Mouse (Mus musculus) kidney, embryonic 14.5 days (tissue): ENCODE measurements around the gene Ampd3. TPM values are rescaled to one million over a fixed set of nuclear protein-coding genes. Genes with fewer than 3 reads are reported as not detected.

Experiments used
- ATAC-seq: fragments of 200-750 bp; cut with Nextera tagmentation; 2 replicates; pipeline ENCODE4 v1.8.0; 2017; ENCODE audit warnings: moderate number of reproducible peaks, mild to moderate bottlenecking, moderate TSS enrichment, moderate library complexity; ENCODE audit not compliant: low FRiP score, low TSS enrichment
- H3K27ac ChIP-seq: fragments of 300-500 bp; sonication (generic); 2 replicates; pipeline ENCODE4 v1.5.1; 2014; ENCODE audit warnings: low read depth, mild to moderate bottlenecking, low read length, moderate library complexity, mixed read lengths
- H3K27me3 ChIP-seq: fragments of 300-500 bp; sonication (generic); 2 replicates; pipeline ENCODE4 v1.6.1; 2014; ENCODE audit warnings: mild to moderate bottlenecking, low read length; ENCODE audit not compliant: control insufficient read depth, insufficient read depth
- H3K36me3 ChIP-seq: fragments of 300-500 bp; sonication (generic); 2 replicates; pipeline ENCODE4 v1.6.1; 2014; ENCODE audit warnings: low read length, mixed read lengths; ENCODE audit not compliant: control insufficient read depth, insufficient read depth
- H3K4me1 ChIP-seq: fragments of 300-500 bp; sonication (generic); 2 replicates; pipeline ENCODE4 v1.6.1; 2014; ENCODE audit warnings: low read length, mixed read lengths; ENCODE audit not compliant: control insufficient read depth, insufficient read depth
- H3K4me2 ChIP-seq: fragments of 300-500 bp; sonication (generic); replicated peaks from 2 replicates; pipeline ENCODE4 v1.6.1; 2014; ENCODE audit warnings: low read depth, mild to moderate bottlenecking, low read length
- H3K4me3 ChIP-seq: fragments of 300-500 bp; sonication (generic); 2 replicates; pipeline ENCODE4 v1.5.1; 2014; ENCODE audit warnings: mild to moderate bottlenecking, low read length
- H3K9ac ChIP-seq: fragments of 300-500 bp; sonication (generic); 2 replicates; pipeline ENCODE4 v1.6.1; 2014; ENCODE audit warnings: low read depth, mild to moderate bottlenecking, low read length, moderate library complexity
- H3K9me3 ChIP-seq: fragments of 300-500 bp; sonication (generic); 2 replicates; pipeline ENCODE4 v1.6.1; 2016; ENCODE audit warnings: low read length; ENCODE audit not compliant: control insufficient read depth
- WGBS: fragments of 180-500 bp; shearing (Covaris S2); extraction: QIAGEN DNeasy Blood & Tissue Kit; methylation state at CpG from one replicate; pipeline ENCODE4 v1.1.7; 2014; 5-methylcytosine and 5-hydroxymethylcytosine counted together
- polyA plus RNA-seq: library from polyadenylated mRNA; unstranded; fragments of >200 nt; fragmentation: Nextera tagmentation; extraction: Ambion mirVana; gene quantifications from 2 replicates; pipeline ENCODE4 v1.2.1, GENCODE M21; 2014

Ampd3 gene
- polyA plus RNA-seq, 1 experiment from 2014 or later = 4.5 TPM

GRCm38 (mm10) chr7:110823593-110823992 is 55.6 kb downstream of the Ampd3 start:
- no peaks in the 10 kb centered on the region for H3K9me3 ChIP-seq
- no peak for ATAC-seq
- no peak overlapping the region for H3K4me3 ChIP-seq
- WGBS = 60% methylated on average over 4 of the region's 4 CpGs
- peaks cover 11% of the 10 kb centered on the region; the same call in 1 of the 2 replicates for H3K4me1 ChIP-seq
- H3K27me3 ChIP-seq = no peaks in the 10 kb centered on the region
- no peak overlapping the region for H3K27ac ChIP-seq
- H3K36me3 ChIP-seq = peaks cover 28% of the 10 kb centered on the region; the same call in 1 of the 2 replicates
- H3K9ac ChIP-seq = no peak overlapping the region
- no peak overlapping the region for H3K4me2 ChIP-seq

GRCm38 (mm10) chr7:110823995-110824953 is 56.3 kb downstream of the Ampd3 start:
- H3K9ac ChIP-seq = no peak overlapping the region
- no peak overlapping the region for H3K27ac ChIP-seq
- ATAC-seq = no peak
- peaks cover 34% of the 10 kb centered on the region; the same call in 1 of the 2 replicates for H3K36me3 ChIP-seq
- H3K9me3 ChIP-seq = no peaks in the 10 kb centered on the region
- H3K4me2 ChIP-seq = no peak overlapping the region
- H3K4me3 ChIP-seq = no peak overlapping the region
- H3K27me3 ChIP-seq = no peaks in the 10 kb centered on the region
- 79% methylated on average over 8 of the region's 8 CpGs for WGBS
- H3K4me1 ChIP-seq = peaks cover 11% of the 10 kb centered on the region; the same call in 1 of the 2 replicates

GRCm38 (mm10) chr7:110833024-110833423 is 65.0 kb downstream of the Ampd3 start:
- WGBS = 83% methylated on average over 1 of the region's 1 CpGs
- ATAC-seq = no peak
- no peak overlapping the region for H3K4me3 ChIP-seq
- no peak overlapping the region for H3K9ac ChIP-seq
- peaks cover 29% of the 10 kb centered on the region for H3K36me3 ChIP-seq
- H3K4me2 ChIP-seq = no peak overlapping the region
- no peak overlapping the region for H3K27ac ChIP-seq
- H3K4me1 ChIP-seq = no peaks in the 10 kb centered on the region
- no peaks in the 10 kb centered on the region for H3K27me3 ChIP-seq
- no peaks in the 10 kb centered on the region for H3K9me3 ChIP-seq

- H3K9ac ChIP-seq = no peak overlapping the region
- H3K4me1 ChIP-seq = no peaks in the 10 kb centered on the region
- no peak for ATAC-seq
- H3K27ac ChIP-seq = no peak overlapping the region
- H3K9me3 ChIP-seq = no peaks in the 10 kb centered on the region
- peaks cover 21% of the 10 kb centered on the region for H3K36me3 ChIP-seq
- H3K4me2 ChIP-seq = no peak overlapping the region
- H3K27me3 ChIP-seq = no peaks in the 10 kb centered on the region
- no peak overlapping the region for H3K4me3 ChIP-seq
- 100% methylated on average over 1 of the region's 1 CpGs for WGBS
These were observed 66.0 kb downstream of the Ampd3 start for GRCm38 (mm10) chr7:110834018-110834417.

- no peak overlapping the region for H3K9ac ChIP-seq
- no peaks in the 10 kb centered on the region for H3K4me1 ChIP-seq
- WGBS = 60% methylated on average over 3 of the region's 3 CpGs
- H3K27ac ChIP-seq = no peak overlapping the region
- peaks cover 17% of the 10 kb centered on the region for H3K36me3 ChIP-seq
- H3K4me2 ChIP-seq = no peak overlapping the region
- no peaks in the 10 kb centered on the region for H3K9me3 ChIP-seq
- ATAC-seq = no peak
- no peaks in the 10 kb centered on the region for H3K27me3 ChIP-seq
- H3K4me3 ChIP-seq = no peak overlapping the region
These were observed 66.5 kb downstream of the Ampd3 start for GRCm38 (mm10) chr7:110834522-110834921.

GRCm38 (mm10) chr7:110840332-110840731 is 72.3 kb downstream of the Ampd3 start:
- Histone ChIP-seq H3K4me1 (peaks cover 6% of the 10 kb centered on the region; the same call in 1 of the 2 replicates), H3K9me3 (no peaks in the 10 kb centered on the region), H3K4me3 (no peak overlapping the region), H3K27ac (no peak overlapping the region), H3K36me3 (peaks cover 4% of the 10 kb centered on the region; the same call in 1 of the 2 replicates), H3K9ac (no peak overlapping the region), H3K27me3 (no peaks in the 10 kb centered on the region), H3K4me2 (no peak overlapping the region)
- no peak for ATAC-seq
- WGBS = 74% methylated on average over 4 of the region's 4 CpGs

- H3K9me3 ChIP-seq = peaks cover 2% of the 10 kb centered on the region; the same call in 1 of the 2 replicates
- WGBS = under 1% methylated on average over 41 of the region's 42 CpGs
- H3K9ac ChIP-seq = peak within 1 kb of the TSS; percentile 74
- peaks cover 6% of the 10 kb centered on the region; the same call in 1 of the 2 replicates for H3K4me1 ChIP-seq
- peak within 1 kb of the TSS; percentile 77 for H3K4me2 ChIP-seq
- peak; percentile 94 for ATAC-seq
- H3K4me3 ChIP-seq = peak within 1 kb of the TSS; percentile 64
- H3K36me3 ChIP-seq = no peaks in the 10 kb centered on the region
- peak within 1 kb of the TSS; percentile 91 for H3K27ac ChIP-seq
- no peaks in the 10 kb centered on the region for H3K27me3 ChIP-seq
These were observed 76.2 kb downstream of the Ampd3 start, which contains the start of gene Rnf141 for GRCm38 (mm10) chr7:110843916-110844874. TSS of gene Rnf141 (minus strand) at chr7:110844457.

DNA sequence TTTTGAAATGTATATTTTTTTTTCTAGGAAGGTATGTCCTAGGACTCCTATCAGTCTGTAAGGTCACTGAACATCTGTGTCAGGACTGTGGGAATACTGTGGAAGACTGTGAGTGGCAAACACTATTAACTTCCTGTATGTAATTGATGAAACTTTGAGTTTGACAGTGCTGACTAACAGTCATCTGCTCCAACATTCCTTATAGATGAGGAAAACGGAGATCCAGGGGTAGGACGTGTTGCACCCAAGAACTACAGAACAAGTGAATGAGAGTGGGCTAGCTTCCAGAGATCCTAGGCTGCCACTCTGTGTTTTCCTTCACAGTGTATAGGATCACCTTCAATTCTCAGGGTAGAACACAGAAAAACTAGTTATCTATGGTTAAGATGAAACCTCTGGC is 79.3 kb downstream of the Ampd3 start:
- no peaks in the 10 kb centered on the region for H3K36me3 ChIP-seq
- no peaks in the 10 kb centered on the region for H3K27me3 ChIP-seq
- H3K4me2 ChIP-seq = no peak overlapping the region
- H3K27ac ChIP-seq = no peak overlapping the region
- ATAC-seq = no peak
- WGBS = 84% methylated on average over 2 of the region's 2 CpGs
- H3K9ac ChIP-seq = no peak overlapping the region
- H3K4me3 ChIP-seq = no peak overlapping the region
- peaks cover 14% of the 10 kb centered on the region for H3K4me1 ChIP-seq
- H3K9me3 ChIP-seq = peaks cover 2% of the 10 kb centered on the region; the same call in 1 of the 2 replicates
